Mouse (Mus musculus): ENCODE results near the gene Spg20.

Spg20 gene

DNA sequence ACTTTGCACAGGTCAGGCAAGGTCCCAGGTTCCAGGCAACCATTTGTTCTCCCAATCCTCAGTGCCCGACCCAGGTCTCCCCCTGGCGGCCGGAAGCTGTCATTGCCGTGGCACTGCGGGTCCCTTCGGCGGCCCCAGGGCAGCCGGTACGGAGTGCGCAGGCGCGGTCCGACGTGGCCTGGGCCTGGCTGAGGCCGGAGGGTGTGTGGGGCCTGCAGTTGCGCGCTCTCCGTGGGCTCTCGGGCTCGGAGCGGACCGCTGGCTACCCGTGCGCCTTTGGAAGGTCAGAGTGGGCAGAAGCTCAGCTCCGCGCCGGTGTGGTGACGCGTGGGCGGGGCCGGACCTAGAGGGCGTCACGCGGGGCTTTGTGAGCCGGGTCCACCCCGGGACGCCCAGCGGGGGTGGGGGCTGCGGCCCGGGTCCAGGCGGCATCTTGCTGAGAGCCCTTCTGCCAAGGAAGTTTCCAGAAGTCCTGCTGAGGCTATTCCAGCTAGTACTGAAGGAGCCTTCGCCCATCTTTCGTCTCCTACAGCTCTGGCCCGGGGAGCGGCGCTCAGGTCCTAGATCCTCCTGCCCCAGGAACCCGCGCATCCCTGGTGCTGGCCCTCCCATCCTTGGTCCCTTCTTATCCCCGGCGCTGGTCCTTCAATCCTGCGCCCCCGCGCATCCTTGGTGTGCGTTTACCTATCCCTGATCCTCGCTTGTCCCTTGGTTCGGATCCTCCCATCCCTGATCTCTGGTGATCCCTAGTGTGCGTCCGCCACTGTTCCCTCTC lies at the start of gene Spg20:
Spg20 (plus strand) TSS at position 174 of the 775 bp plus-strand sequence.
- CTCF ChIA-PET = interaction anchor here (0.6 to 2.1 kb wide), 13 partner anchors 9 to 301 kb away, joined by 3 to 8 read pairs (median 3); no protein-coding TSS in a partner anchor
- POLR2A ChIA-PET = interaction anchor here in 2 of 4 experiments (0.7 to 1.9 kb wide), 6 partner anchors 10 to 419 kb away, joined by 3 to 5 read pairs (median 3); partner anchors contain the start of gene Supt20 (in 1 of the 2)

- ChIA-PET CTCF (interaction anchor here (0.7 to 1.4 kb wide), 5 partner anchors 11 to 267 kb away, joined by 3 to 4 read pairs (median 3); no protein-coding TSS in a partner anchor), POLR2A (interaction anchor here in 2 of 4 experiments (0.6 kb wide), 2 partner anchors 88 to 287 kb away, joined by 3 read pairs; no protein-coding TSS in a partner anchor)
These were observed 49.3 kb upstream of the Spg20 start for GRCm38 (mm10) chr3:55062653-55063052.

- CTCF ChIA-PET = interaction anchor here in 3 of 4 experiments (0.6 to 2.1 kb wide), 9 partner anchors 11 to 710 kb away, joined by 3 to 4 read pairs (median 3); partner anchors contain the start of gene Alg5 (in 1 of the 3)
These were observed 47.5 kb upstream of the Spg20 start for GRCm38 (mm10) chr3:55064396-55064795.

DNA sequence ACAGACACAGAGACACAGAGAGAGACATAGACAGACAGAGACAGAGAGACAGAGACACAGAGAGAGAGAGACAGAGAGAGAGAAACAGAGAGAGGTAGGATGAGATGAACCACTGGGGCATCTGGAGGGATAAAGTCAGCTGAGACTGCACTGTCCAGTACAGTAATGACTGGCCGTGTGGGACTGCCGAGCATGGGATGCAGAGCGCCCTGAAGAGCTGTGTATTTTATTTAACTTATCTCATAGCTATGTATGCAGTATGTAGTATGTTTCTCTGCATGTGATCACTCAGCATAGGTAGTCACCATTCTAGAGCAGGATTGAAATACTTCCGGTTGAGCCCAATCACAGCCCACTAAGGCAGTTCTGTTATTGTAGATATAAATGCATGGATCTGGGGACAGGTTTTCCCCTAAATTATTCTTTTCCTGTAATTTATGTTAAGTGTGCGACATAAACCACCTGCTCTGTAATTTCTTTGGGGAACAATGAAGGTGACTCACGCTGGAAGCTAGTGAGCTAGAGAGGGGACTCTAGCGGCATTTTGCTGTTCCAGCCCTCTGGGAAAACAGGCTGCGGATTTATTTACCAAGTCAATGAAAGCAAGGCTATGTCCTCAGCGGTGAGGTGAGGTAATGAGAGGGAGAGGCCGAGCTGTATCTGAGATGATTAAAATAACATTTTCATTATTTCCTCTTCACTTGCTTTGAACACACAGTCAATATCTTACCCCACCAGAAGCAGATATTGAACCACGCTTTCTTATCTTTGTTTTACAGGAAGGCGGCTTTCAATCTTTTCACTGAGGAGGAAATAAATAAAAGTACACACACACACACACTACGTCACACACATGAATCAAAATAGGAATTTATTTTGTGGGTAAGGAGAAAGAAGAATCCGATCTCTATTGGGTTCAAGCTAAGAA lies 45.9 kb upstream of the Spg20 start:
- CTCF ChIA-PET = interaction anchor here in 3 of 4 experiments (0.7 to 2.8 kb wide), 5 partner anchors 14 to 272 kb away, joined by 3 to 6 read pairs (median 3); no protein-coding TSS in a partner anchor
- POLR2A ChIA-PET = interaction anchor here in 1 of 4 experiments (0.6 kb wide), 1 partner anchor 144 kb away, joined by 3 read pairs; no protein-coding TSS in a partner anchor

More at GRCm38 (mm10) chr3:55064396-55064795, 47.5 kb upstream of the Spg20 start:
- POLR2A ChIA-PET = no interaction called here

DNA sequence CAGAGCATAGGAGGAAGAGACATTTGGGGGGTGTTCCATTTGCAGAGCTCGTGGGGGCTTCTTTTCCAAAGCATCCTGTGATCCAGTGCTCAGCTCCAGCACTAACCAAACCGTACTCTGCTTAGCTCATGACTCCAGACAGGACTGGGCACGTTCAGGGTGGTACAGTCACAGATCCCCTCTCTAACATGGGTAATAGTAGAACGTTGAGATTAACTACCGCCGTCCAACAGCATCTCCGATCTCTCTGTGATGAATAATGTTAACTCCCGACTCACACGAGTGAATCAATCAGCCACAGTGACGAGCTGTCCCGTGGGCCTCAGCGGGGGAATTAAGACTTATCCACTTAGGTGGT lies 45.3 kb upstream of the Spg20 start:
- CTCF ChIA-PET = interaction anchor here in 3 of 4 experiments (0.6 to 2.8 kb wide), 4 partner anchors 14 to 270 kb away, joined by 3 to 6 read pairs (median 3); no protein-coding TSS in a partner anchor
- POLR2A ChIA-PET = no interaction called here

GRCm38 (mm10) chr3:55067791-55068434 lies 44.0 kb upstream of the Spg20 start:
- POLR2A ChIA-PET = no interaction called here
- CTCF ChIA-PET = interaction anchor here in 3 of 4 experiments (0.6 to 2.8 kb wide), 3 partner anchors 12 to 85 kb away, joined by 4 to 8 read pairs (median 6); no protein-coding TSS in a partner anchor

GRCm38 (mm10) chr3:55074576-55075293 lies 37.2 kb upstream of the Spg20 start:
- POLR2A ChIA-PET = no interaction called here

GRCm38 (mm10) chr3:55075294-55075648 lies 36.6 kb upstream of the Spg20 start:
- ChIA-PET POLR2A (no interaction called here), CTCF (interaction anchor here in 1 of 4 experiments (1.2 kb wide), 1 partner anchor 11 kb away, joined by 3 read pairs; no protein-coding TSS in a partner anchor)

More at GRCm38 (mm10) chr3:55074576-55075293, 37.2 kb upstream of the Spg20 start:
- CTCF ChIA-PET = interaction anchor here in 1 of 4 experiments (1.2 kb wide), 1 partner anchor 10 kb away, joined by 3 read pairs; no protein-coding TSS in a partner anchor

DNA sequence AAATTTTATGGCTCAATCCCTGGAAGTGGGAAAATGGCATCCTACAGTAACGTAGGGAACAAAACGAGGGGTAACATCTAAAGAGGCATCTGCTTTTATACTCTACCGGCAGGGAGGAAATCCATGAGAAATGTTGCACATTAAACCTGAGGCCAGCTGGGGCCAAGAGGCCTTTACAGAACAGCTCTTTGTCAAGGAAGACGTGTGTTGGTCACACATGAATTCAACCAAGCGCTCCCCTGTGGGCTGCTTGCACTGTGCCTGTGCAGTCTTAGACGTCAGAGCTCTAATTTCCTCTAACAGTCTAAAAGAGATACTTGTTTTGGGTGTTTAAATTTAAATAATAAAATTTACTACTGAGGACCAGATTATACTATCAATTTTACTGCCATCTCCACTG lies 33.7 kb upstream of the Spg20 start:
- POLR2A ChIA-PET = interaction anchor here in 1 of 4 experiments (0.7 kb wide), 1 partner anchor 41 kb away, joined by 3 read pairs; no protein-coding TSS in a partner anchor

GRCm38 (mm10) chr3:55079619-55080018 lies 32.3 kb upstream of the Spg20 start:
- POLR2A ChIA-PET = interaction anchor here in 1 of 4 experiments (1.1 kb wide), 1 partner anchor 12 kb away, joined by 3 read pairs; no protein-coding TSS in a partner anchor
- CTCF ChIA-PET = interaction anchor here (0.6 to 1.8 kb wide), 17 partner anchors 12 to 275 kb away, joined by 3 to 8 read pairs (median 5); partner anchors contain the start of genes Sertm1 (in 2 of the 4) and Spg20 (in 1 of the 4)

More for the DNA sequence above, 33.7 kb upstream of the Spg20 start:
- CTCF ChIA-PET = interaction anchor here in 2 of 4 experiments (0.6 kb wide), 2 partner anchors 940 to 1971 kb away, joined by 3 to 13 read pairs; no protein-coding TSS in a partner anchor

DNA sequence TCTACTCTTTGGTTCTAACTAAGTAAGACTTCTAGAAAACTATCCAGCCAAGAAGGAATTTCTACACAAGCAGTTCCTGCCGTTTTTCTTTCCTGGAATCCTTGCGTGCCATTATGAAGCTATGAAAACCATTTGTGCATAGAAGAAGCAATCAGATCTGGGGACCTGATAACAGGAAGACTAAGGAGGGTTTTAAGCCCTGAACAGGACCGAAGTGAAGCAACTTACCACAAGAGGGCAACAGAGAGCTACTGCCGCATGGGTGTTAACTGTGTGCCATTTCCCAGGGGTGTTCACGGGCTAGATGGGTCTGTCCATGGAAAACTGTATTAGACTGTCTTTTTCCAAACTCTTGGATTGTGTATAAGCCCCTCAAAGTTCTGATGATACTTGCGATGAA lies 31.9 kb upstream of the Spg20 start:
- POLR2A ChIA-PET = interaction anchor here in 1 of 4 experiments (1.1 kb wide), 1 partner anchor 11 kb away, joined by 3 read pairs; no protein-coding TSS in a partner anchor
- CTCF ChIA-PET = interaction anchor here in 3 of 4 experiments (0.7 to 1.8 kb wide), 20 partner anchors 12 to 275 kb away, joined by 3 to 8 read pairs (median 5); partner anchors contain the start of genes Sertm1 (in 2 of the 3) and Spg20 (in 2 of the 3)

GRCm38 (mm10) chr3:55084781-55085180 lies 27.1 kb upstream of the Spg20 start:
- ChIA-PET CTCF (no interaction called here), POLR2A (interaction anchor here in 1 of 4 experiments (0.6 kb wide), 1 partner anchor 243 kb away, joined by 3 read pairs; no protein-coding TSS in a partner anchor)

DNA sequence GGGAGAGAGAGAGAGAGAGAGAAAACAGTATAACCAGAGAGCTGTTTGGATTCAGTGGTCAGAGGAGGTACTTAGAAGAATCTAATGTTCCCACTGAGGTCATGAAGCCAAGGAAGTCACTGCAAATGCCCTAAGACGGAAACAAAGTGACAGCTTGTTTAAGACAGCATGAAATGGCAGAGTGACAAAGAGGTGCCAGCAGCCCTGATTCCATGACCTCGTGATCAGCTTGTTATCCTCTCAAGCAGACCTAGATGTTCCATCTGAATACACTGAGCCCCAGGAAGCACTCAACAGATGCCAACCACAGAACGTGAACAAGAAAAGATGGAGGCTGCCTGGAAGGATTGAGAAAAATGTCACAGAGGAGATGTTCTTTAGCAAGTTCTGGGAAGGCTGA lies 26.2 kb upstream of the Spg20 start:
- ChIA-PET CTCF (no interaction called here), POLR2A (interaction anchor here in 1 of 4 experiments (0.7 kb wide), 1 partner anchor 55 kb away, joined by 3 read pairs; no protein-coding TSS in a partner anchor)

DNA sequence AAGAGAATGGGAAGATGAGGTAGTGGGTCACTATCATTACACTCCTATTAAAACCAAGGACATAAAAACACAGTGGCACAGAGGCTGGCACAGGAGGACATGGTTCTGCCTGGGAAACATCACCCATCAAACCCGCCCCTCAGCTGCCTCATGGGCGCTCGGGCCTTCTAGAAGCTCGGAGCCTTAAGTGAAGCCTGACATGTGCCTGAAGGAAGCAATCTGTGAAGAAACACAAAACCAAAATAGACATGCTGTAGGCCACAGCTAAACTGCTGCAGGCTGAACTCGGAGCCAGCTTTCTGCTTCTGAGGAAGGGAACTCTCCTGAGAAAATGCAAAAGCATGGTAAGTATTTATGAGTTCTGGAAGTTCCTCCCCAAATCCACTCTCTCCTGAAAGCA lies 25.0 kb upstream of the Spg20 start:
- CTCF ChIA-PET = interaction anchor here in 1 of 4 experiments (0.8 to 1.0 kb wide), 3 partner anchors 9 to 278 kb away, joined by 3 to 4 read pairs (median 3); no protein-coding TSS in a partner anchor

DNA sequence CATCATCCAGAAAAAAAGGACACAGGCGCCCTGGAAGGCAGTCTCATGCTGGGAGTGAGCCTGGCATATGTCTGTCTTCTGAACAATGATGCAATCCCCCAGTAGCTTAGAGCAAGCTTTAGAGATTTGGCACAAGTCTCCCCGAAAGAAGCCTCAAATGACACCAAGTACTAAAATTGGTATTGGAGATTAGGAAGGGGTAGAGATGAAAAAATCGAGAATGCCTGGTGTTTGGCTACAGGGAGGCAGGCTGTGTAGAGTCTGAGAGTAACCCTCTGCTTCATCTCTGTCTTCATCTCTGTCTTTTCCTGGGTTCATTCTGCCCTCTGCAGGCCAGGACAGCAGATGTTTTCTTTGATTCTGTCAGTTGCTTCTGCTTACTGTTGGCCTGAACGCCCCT lies 24.5 kb upstream of the Spg20 start:
- ChIA-PET POLR2A (interaction anchor here in 1 of 4 experiments (0.6 kb wide), 1 partner anchor 1623 kb away, joined by 6 read pairs; no protein-coding TSS in a partner anchor), CTCF (interaction anchor here in 1 of 4 experiments (0.8 to 1.0 kb wide), 3 partner anchors 9 to 278 kb away, joined by 3 to 4 read pairs (median 3); no protein-coding TSS in a partner anchor)

More for the DNA sequence above, 25.0 kb upstream of the Spg20 start:
- POLR2A ChIA-PET = interaction anchor here in 1 of 4 experiments (0.6 kb wide), 1 partner anchor 1623 kb away, joined by 6 read pairs; no protein-coding TSS in a partner anchor

- POLR2A ChIA-PET = interaction anchor here in 1 of 4 experiments (1.3 kb wide), 1 partner anchor 10 kb away, joined by 3 read pairs; no protein-coding TSS in a partner anchor
These were observed 23.5 kb upstream of the Spg20 start for GRCm38 (mm10) chr3:55088359-55088758.

More at GRCm38 (mm10) chr3:55088359-55088758, 23.5 kb upstream of the Spg20 start:
- CTCF ChIA-PET = interaction anchor here in 1 of 4 experiments (0.6 to 1.1 kb wide), 2 partner anchors 64 to 87 kb away, joined by 3 read pairs; no protein-coding TSS in a partner anchor

All from embryonic stem cell, embryonic (primary cell).